Mouse (Mus musculus) testis, adult 2 months (tissue): ENCODE data around the gene Kdm4a.

Experiments
- CTCF ChIP-seq: fragments of 200-500 bp; IDR thresholded peaks from 2 replicates; pipeline ENCODE4 v1.5.1; 2012; ENCODE audit warnings: low read depth, mild to moderate bottlenecking, inconsistent platforms, low read length, moderate library complexity; ENCODE audit not compliant: control insufficient read depth, insufficient read depth, insufficient replicate concordance
- POLR2A ChIP-seq: fragments of 200-500 bp; IDR thresholded peaks from 2 replicates; pipeline ENCODE4 v1.6.1; 2012; ENCODE audit warnings: low read depth, mild to moderate bottlenecking, inconsistent platforms, low read length, moderate library complexity; ENCODE audit not compliant: control insufficient read depth

GRCm38 (mm10) chr4:118123030-118123704 is 56.7 kb downstream of the Kdm4a start:
- TF ChIP-seq CTCF, result no peak
- TF ChIP-seq POLR2A, result no peak
